Mouse (Mus musculus) right cerebral cortex, postnatal 36 days (tissue): ENCODE data around the gene Dcaf10.
"Not testable (repeated sequence)": the region's sequence is repeated elsewhere in the genome, so short reads cannot be mapped to it uniquely, and the experiment has no call there.

Experiments
- DNase-seq, 2 experiments: peaks; one replicate each; pipeline ENCODE4 v3.0.0; 2022; ENCODE audit warnings: low spot score in 2 of 2, mixed read lengths in 1 of 2

Gene Dcaf10

GRCm38 (mm10) chr4:45393658-45394057, 51.8 kb downstream of the Dcaf10 start:
- no peak for DNase-seq

- DNase-seq, result not testable (repeated sequence)
Observed at GRCm38 (mm10) chr4:45396211-45396610, 54.3 kb downstream of the Dcaf10 start.

GRCm38 (mm10) chr4:45398315-45398714, 56.4 kb downstream of the Dcaf10 start:
- not testable (repeated sequence) for DNase-seq

- no peak for DNase-seq
Observed at GRCm38 (mm10) chr4:45399421-45400210, 57.7 kb downstream of the Dcaf10 start.

- no peak for DNase-seq
Observed at GRCm38 (mm10) chr4:45402281-45402680, 60.4 kb downstream of the Dcaf10 start.

- DNase-seq, result no peak
Observed at GRCm38 (mm10) chr4:45402878-45403498, 61.1 kb downstream of the Dcaf10 start.

- no peak for DNase-seq
Observed at GRCm38 (mm10) chr4:45403499-45403878, 61.6 kb downstream of the Dcaf10 start.

GRCm38 (mm10) chr4:45404086-45404485, 62.2 kb downstream of the Dcaf10 start:
- DNase-seq, result no peak

GRCm38 (mm10) chr4:45405315-45405714, 63.4 kb downstream of the Dcaf10 start:
- no peak for DNase-seq

GRCm38 (mm10) chr4:45406397-45406796, 64.5 kb downstream of the Dcaf10 start:
- DNase-seq, result no peak

GRCm38 (mm10) chr4:45407001-45407702, 65.3 kb downstream of the Dcaf10 start:
- no peak for DNase-seq

- DNase-seq, result peak in 1 of 2 experiments; percentile 14
Observed at GRCm38 (mm10) chr4:45407703-45408334, 65.9 kb downstream of the Dcaf10 start.

GRCm38 (mm10) chr4:45408427-45409132, 66.7 kb downstream of the Dcaf10 start, which contains the start of gene Slc25a51:
TSS of gene Slc25a51 (minus strand) at chr4:45408766.
- peak; percentile 84 for DNase-seq

- DNase-seq, result peak in 1 of 2 experiments; percentile 21
Observed at GRCm38 (mm10) chr4:45409270-45409669, 67.4 kb downstream of the Dcaf10 start.

GRCm38 (mm10) chr4:45411181-45411790, 69.4 kb downstream of the Dcaf10 start:
- no peak for DNase-seq

- no peak for DNase-seq
Observed at GRCm38 (mm10) chr4:45412433-45413192, 70.7 kb downstream of the Dcaf10 start.

GRCm38 (mm10) chr4:45413674-45414338, 71.9 kb downstream of the Dcaf10 start:
- no peak for DNase-seq

GRCm38 (mm10) chr4:45416314-45416713, 74.4 kb downstream of the Dcaf10 start:
- DNase-seq, result no peak

GRCm38 (mm10) chr4:45418229-45418950, 76.5 kb downstream of the Dcaf10 start:
- peak in 1 of 2 experiments; percentile 37 for DNase-seq
